Mouse (Mus musculus) liver, embryonic 14.5 days (tissue): ENCODE measurements at regions not wholly inside any gene's neighbourhood (a gene's known extent, or its start where the extent isn't known, plus 50 kb on each side); places are given as distances from the start of the nearest gene placed in this dataset.

Experiments used
- CTCF ChIP-seq: IDR thresholded peaks from 2 replicates; pipeline ENCODE4 v1.5.1; 2016; ENCODE audit warnings: antibody characterized with exemption, low read depth, control low read depth
- EP300 ChIP-seq: IDR thresholded peaks from 2 replicates; pipeline ENCODE4 v1.6.1; 2016; ENCODE audit warnings: antibody characterized with exemption, low read depth

- TF ChIP-seq CTCF (no peak), EP300 (no peak)
These were observed 363.7 kb upstream of the Satb1 start for GRCm38 (mm10) chr17:52196811-52197210.
